Mouse (Mus musculus): ENCODE measurements around the gene Gpa33.

GRCm38 (mm10) chr1:166182952-166183627 lies 53.1 kb downstream of the Gpa33 start:
- TF ChIP-seq CTCF (IDR thresholded peaks at IDR 0.05; ENCODE audit: borderline replicate concordance, control insufficient read depth, extremely low read depth, insufficient read depth, low read length, poor library complexity) (no peak), POLR2A (IDR thresholded peaks at IDR 0.05; ENCODE audit: control insufficient read depth, extremely low read depth, insufficient read depth, low read length, poor library complexity) (no peak)
